Mouse (Mus musculus): ENCODE results near the gene Itgb8. TPM values are rescaled to one million over a fixed set of nuclear protein-coding genes. Genes with fewer than 3 reads are reported as not detected.

Itgb8 gene
- polyA plus RNA-seq, 2 experiments = 0.02 TPM; not detected in 1

DNA sequence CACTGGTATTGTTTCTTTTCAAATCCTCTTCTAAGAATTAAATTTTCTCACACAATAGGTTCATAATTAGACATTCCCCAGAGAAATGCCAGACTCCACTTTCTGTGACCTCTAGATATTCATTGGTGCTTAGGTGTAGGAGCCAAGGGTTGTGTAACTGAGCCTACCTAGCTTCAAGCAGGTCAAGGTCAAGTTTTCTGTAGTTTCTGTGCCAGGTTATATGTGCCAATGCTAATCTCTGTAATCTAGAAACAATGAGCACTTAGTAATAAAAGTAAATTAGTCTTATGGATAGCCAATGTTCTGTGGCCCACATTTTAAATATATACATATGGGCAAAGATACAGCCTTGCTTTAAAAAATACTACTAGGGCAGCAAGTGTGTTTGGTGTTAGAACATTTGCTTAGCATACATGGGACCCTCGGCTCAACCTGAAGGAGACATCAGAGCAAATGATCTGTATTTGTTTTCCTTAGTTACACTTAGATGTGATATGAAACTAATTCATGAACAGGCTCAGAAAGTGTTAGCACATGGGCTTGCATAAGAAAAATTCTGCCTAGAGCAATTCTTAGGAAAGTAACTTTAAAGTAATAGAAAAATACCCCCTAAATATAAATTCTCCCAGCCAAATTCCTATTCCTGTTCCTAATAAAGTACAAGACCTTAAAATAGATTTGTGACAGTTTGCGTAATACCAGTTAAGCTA lies 56.2 kb downstream of the Itgb8 start:
- no peak for TF ChIP-seq CTCF (IDR thresholded peaks at IDR 0.05; ENCODE audit: low read depth)
- TF ChIP-seq EP300 (IDR thresholded peaks at IDR 0.05; ENCODE audit: low read depth) = no peak
- whole genome bisulfite sequencing (ENCODE audit: insufficient replicate concordance) = 61% methylated on average over 2 of the region's 2 CpGs
- no peak for ATAC-seq (ENCODE audit: insufficient read depth)
- Histone ChIP-seq H3K4me3 (ENCODE audit: insufficient read depth in 1 of 2, low read depth in 2 of 2, low read length in 2 of 2) (no peak overlapping the region), H3K4me1 (replicated peaks; ENCODE audit: control insufficient read depth in 2 of 2, insufficient read depth in 2 of 2, low read length in 1 of 2) (no peaks in the 10 kb centered on the region), H3K4me2 (ENCODE audit: low read depth) (no peak overlapping the region), H3K9ac (replicated peaks) (no peak overlapping the region), H3K27ac (no peak overlapping the region), H3K9me3 (ENCODE audit: control insufficient read depth, low read length) (no peaks in the 10 kb centered on the region), H3K27me3 (ENCODE audit: control insufficient read depth, insufficient read depth, low read length) (no peaks in the 10 kb centered on the region), H3K36me3 (replicated peaks; ENCODE audit: control insufficient read depth, insufficient read depth, low read depth) (no peaks in the 10 kb centered on the region)
- no peak for DNase-seq (ENCODE audit: low read depth in 3 of 3, low spot score in 3 of 3)

DNA sequence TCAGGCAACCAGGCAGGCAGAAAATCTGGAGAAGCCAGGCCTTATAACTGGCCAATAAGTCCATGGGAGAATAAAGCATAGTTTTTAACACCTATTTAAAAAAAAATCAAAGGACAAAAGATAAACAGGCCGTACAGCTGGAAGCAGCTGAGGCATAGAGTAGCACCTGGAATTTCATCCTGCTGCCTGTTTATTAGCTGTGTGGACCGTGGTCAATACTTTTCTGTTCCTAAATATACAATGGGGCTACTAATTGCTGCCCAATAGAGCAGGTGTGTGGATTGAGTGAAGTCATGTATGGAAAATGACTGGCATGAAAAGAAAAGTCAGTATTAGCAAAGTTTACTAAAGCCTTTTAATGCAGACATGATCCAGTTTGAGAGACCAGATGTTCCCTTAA lies 62.6 kb downstream of the Itgb8 start:
- Histone ChIP-seq H3K36me3 (replicated peaks; ENCODE audit: control insufficient read depth, insufficient read depth, low read depth) (no peaks in the 10 kb centered on the region), H3K4me1 (replicated peaks; ENCODE audit: control insufficient read depth in 2 of 2, insufficient read depth in 2 of 2, low read length in 1 of 2) (no peaks in the 10 kb centered on the region), H3K27me3 (ENCODE audit: control insufficient read depth, insufficient read depth, low read length) (no peaks in the 10 kb centered on the region), H3K4me2 (ENCODE audit: low read depth) (no peak overlapping the region), H3K9me3 (ENCODE audit: control insufficient read depth, low read length) (no peaks in the 10 kb centered on the region), H3K9ac (replicated peaks) (no peak overlapping the region), H3K4me3 (ENCODE audit: insufficient read depth in 1 of 2, low read depth in 2 of 2, low read length in 2 of 2) (no peak overlapping the region), H3K27ac (no peak overlapping the region)
- WGBS (ENCODE audit: insufficient replicate concordance) = 48% methylated on average over 2 of the region's 2 CpGs
- DNase-seq (ENCODE audit: low read depth in 3 of 3, low spot score in 3 of 3) = no peak
- TF ChIP-seq EP300 (IDR thresholded peaks at IDR 0.05; ENCODE audit: low read depth) (no peak), CTCF (IDR thresholded peaks at IDR 0.05; ENCODE audit: low read depth) (no peak)
- ATAC-seq (ENCODE audit: insufficient read depth) = no peak

DNA sequence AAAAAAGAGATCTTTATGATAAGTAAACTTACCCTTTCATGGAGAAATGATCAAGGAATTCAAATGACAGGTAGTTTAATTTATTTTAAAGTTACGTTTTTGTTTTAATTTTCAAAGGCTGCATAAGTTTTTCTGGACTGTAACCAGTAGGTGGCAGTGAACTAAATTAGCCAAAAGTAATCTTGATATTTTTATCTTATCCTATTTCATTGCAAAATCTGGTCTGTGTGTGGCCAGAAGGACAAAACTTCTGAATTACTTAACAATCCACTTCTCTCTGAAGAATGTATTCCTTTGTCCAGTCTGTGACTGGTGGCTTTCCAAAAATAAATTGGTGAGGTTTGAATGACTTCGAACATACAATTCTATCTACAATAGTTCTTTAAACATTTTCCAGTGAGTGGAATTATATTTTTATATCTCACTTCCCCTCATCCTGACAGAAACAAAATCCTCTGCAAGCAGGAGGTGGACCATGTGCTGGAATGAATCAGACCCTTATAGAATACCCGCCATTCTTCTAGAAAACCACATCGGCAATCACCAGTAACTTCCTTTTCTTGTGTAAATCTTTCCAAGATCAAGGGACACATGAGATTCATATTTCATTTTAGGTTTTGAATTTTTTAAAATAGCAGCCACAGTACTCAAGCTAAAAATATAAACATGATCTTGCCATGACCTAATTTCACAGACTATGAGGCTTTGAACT lies 68.6 kb downstream of the Itgb8 start:
- 56% methylated on average over 4 of the region's 4 CpGs for WGBS (ENCODE audit: insufficient replicate concordance)
- Histone ChIP-seq H3K9ac (replicated peaks) (no peak overlapping the region), H3K36me3 (replicated peaks; ENCODE audit: control insufficient read depth, insufficient read depth, low read depth) (no peaks in the 10 kb centered on the region), H3K9me3 (ENCODE audit: control insufficient read depth, low read length) (no peaks in the 10 kb centered on the region), H3K27ac (no peak overlapping the region), H3K27me3 (ENCODE audit: control insufficient read depth, insufficient read depth, low read length) (no peaks in the 10 kb centered on the region), H3K4me3 (ENCODE audit: insufficient read depth in 1 of 2, low read depth in 2 of 2, low read length in 2 of 2) (no peak overlapping the region), H3K4me2 (ENCODE audit: low read depth) (no peak overlapping the region), H3K4me1 (replicated peaks; ENCODE audit: control insufficient read depth in 2 of 2, insufficient read depth in 2 of 2, low read length in 1 of 2) (no peaks in the 10 kb centered on the region)
- DNase-seq (ENCODE audit: low read depth in 3 of 3, low spot score in 3 of 3) (no peak), ATAC-seq (ENCODE audit: insufficient read depth) (no peak)
- no peak for TF ChIP-seq CTCF (IDR thresholded peaks at IDR 0.05; ENCODE audit: low read depth)
- TF ChIP-seq EP300 (IDR thresholded peaks at IDR 0.05; ENCODE audit: low read depth) = no peak

DNA sequence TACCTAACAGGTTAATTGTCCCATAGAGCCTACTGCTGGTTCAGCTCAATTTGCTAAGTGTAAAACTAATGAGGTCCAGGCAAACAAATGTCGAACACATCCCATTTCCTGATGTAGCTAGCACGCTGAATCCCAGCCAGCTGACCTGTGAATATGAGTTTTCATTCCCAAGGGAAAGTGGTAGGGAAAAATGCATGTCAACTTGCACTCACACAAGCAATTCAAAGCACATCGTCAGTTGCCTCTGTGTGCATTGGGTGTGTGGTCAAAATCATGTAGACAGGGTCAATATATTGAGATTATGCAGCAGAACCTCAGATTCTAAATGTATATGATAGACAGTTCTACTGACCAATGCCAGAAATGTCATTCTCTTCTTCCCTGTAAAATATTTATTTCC lies 69.5 kb downstream of the Itgb8 start:
- 48% methylated on average over 3 of the region's 3 CpGs for whole genome bisulfite sequencing (ENCODE audit: insufficient replicate concordance)
- Histone ChIP-seq H3K4me1 (replicated peaks; ENCODE audit: control insufficient read depth in 2 of 2, insufficient read depth in 2 of 2, low read length in 1 of 2) (no peaks in the 10 kb centered on the region), H3K27me3 (ENCODE audit: control insufficient read depth, insufficient read depth, low read length) (no peaks in the 10 kb centered on the region), H3K4me2 (ENCODE audit: low read depth) (no peak overlapping the region), H3K36me3 (replicated peaks; ENCODE audit: control insufficient read depth, insufficient read depth, low read depth) (no peaks in the 10 kb centered on the region), H3K9ac (replicated peaks) (no peak overlapping the region), H3K9me3 (ENCODE audit: control insufficient read depth, low read length) (no peaks in the 10 kb centered on the region), H3K4me3 (ENCODE audit: insufficient read depth in 1 of 2, low read depth in 2 of 2, low read length in 2 of 2) (no peak overlapping the region), H3K27ac (no peak overlapping the region)
- TF ChIP-seq CTCF (IDR thresholded peaks at IDR 0.05; ENCODE audit: low read depth) = no peak
- TF ChIP-seq EP300 (IDR thresholded peaks at IDR 0.05; ENCODE audit: low read depth) = no peak
- DNase-seq (ENCODE audit: low read depth in 3 of 3, low spot score in 3 of 3) (no peak), ATAC-seq (ENCODE audit: insufficient read depth) (no peak)

DNA sequence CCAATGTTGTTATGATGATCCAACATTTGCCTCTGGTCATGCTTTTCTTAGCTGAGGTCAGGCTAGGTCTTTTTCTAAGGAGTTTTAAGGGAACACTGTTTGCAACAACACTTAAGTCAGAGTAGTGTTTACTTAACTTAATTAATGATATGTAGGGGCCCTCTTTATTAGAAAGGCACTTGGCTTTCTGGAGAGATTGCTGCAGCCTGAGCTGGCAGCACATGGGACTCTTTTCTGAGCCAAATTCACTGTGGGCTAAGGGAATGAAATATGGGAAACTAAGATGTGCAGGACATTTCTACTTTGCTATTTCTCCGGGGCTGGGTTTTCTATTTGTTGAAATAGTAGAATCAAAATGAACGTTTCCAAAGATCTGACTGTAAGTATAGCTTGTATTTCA lies 73.5 kb downstream of the Itgb8 start:
- no peak for TF ChIP-seq CTCF (IDR thresholded peaks at IDR 0.05; ENCODE audit: low read depth)
- no peaks in the 10 kb centered on the region for H3K27me3 ChIP-seq (ENCODE audit: control insufficient read depth, insufficient read depth, low read length)
- no peak overlapping the region for H3K4me2 ChIP-seq (ENCODE audit: low read depth)
- DNase-seq (ENCODE audit: low read depth in 3 of 3, low spot score in 3 of 3) (no peak), ATAC-seq (ENCODE audit: insufficient read depth) (no peak)
- H3K27ac ChIP-seq = no peak overlapping the region
- H3K9me3 ChIP-seq (ENCODE audit: control insufficient read depth, low read length) = no peaks in the 10 kb centered on the region
- no peak overlapping the region for H3K9ac ChIP-seq (replicated peaks)
- H3K36me3 ChIP-seq (replicated peaks; ENCODE audit: control insufficient read depth, insufficient read depth, low read depth) = no peaks in the 10 kb centered on the region
- H3K4me1 ChIP-seq (replicated peaks; ENCODE audit: control insufficient read depth in 2 of 2, insufficient read depth in 2 of 2, low read length in 1 of 2) = no peaks in the 10 kb centered on the region
- WGBS (ENCODE audit: insufficient replicate concordance) = 64% methylated on average over 2 of the region's 2 CpGs
- no peak overlapping the region for H3K4me3 ChIP-seq (ENCODE audit: insufficient read depth in 1 of 2, low read depth in 2 of 2, low read length in 2 of 2)

Measured in liver, embryonic 14.5 days (tissue).